Mouse (Mus musculus) ES-E14 (cell line): ENCODE measurements around the gene Trim10.

Experiments used
- CHD2 ChIP-seq: IDR thresholded peaks from 2 replicates; pipeline ENCODE4 v1.6.1; 2014; ENCODE audit warnings: mild to moderate bottlenecking, low read depth, low read length, inconsistent platforms
- HCFC1 ChIP-seq: IDR thresholded peaks from 2 replicates; pipeline ENCODE4 v1.6.1; 2012; ENCODE audit warnings: low read length, inconsistent platforms, borderline replicate concordance; ENCODE audit not compliant: insufficient read depth
- MAFK ChIP-seq: IDR thresholded peaks from 2 replicates; pipeline ENCODE4 v1.6.1; 2014; ENCODE audit warnings: mild to moderate bottlenecking, low read depth, low read length, inconsistent platforms; ENCODE audit not compliant: insufficient read depth
- ZC3H11A ChIP-seq: IDR thresholded peaks from 2 replicates; pipeline ENCODE4 v1.6.1; 2012; ENCODE audit warnings: low read depth, mild to moderate bottlenecking, inconsistent platforms, low read length, borderline replicate concordance
- ZNF384 ChIP-seq: IDR thresholded peaks from 2 replicates; pipeline ENCODE4 v1.6.1; 2012; ENCODE audit warnings: low read depth, low read length, inconsistent platforms

DNA sequence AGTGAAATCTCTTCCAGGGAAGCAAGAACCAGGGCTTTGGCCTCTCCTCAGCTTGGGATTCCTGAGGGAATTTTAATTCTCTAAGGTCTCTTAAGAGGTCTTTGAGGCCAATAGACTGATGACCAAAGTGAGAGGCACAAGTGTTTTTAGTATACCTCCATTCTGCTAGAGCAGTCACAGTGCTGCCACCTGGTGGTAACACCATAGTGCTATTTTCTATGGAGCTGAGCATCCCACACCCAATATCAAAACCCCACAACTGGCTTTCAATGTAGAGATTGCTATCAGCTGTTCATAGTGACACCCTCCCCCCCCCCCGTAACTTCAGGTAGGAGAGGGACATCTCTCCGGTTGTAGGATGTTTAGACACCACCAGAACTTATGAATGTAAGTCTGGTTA, 44.7 kb downstream of the Trim10 start:
- TF ChIP-seq CHD2 (no peak), ZNF384 (no peak), ZC3H11A (no peak), HCFC1 (no peak), MAFK (no peak)
